Mouse (Mus musculus) liver, adult 2 months (tissue): ENCODE results near the gene Bcl6b.

Experiments used
- CTCF ChIP-seq: fragments of 200-500 bp; IDR thresholded peaks from 2 replicates; pipeline ENCODE4 v1.5.1; 2011; ENCODE audit warnings: low read depth, low read length, control low read depth
- POLR2A ChIP-seq: fragments of 200-500 bp; IDR thresholded peaks from 2 replicates; pipeline ENCODE4 v1.6.1; 2011; ENCODE audit warnings: low read length, control low read depth; ENCODE audit not compliant: insufficient read depth; ENCODE audit errors: extremely low read depth

GRCm38 (mm10) chr11:70212896-70213295 lies 16.7 kb downstream of the Bcl6b start:
- TF ChIP-seq CTCF (peak; percentile 64), POLR2A (no peak)
